18 mouse cellular contexts compared by ENCODE assay signal in genomic region chr7:75537567-75537966, GRCm38 (mm10).
DNase-seq lines count a peak whose midpoint lies in the region; ATAC-seq lines count a peak whose summit lies in the region.
"Had no signal": no experiment of that assay in that cellular context is flagged by ENCODE, and none has a peak within 500 bp of the region (broad histone marks: within the 10 kb centered on the region; RNA-seq: fewer than 3 reads in every experiment).

No protein-coding gene starts in this region.

- peak; percentile 85 for DNase-seq in A20 (ENCODE audit: low read depth, low spot score)
- DNase-seq in B cell, adult 2 months = peak; percentile 30 to 35
- DNase-seq in right cerebral cortex, adult 18-20 months = no peak
- DNase-seq in embryo, embryonic 10.5 days (ENCODE audit: low spot score) = no peak
- DNase-seq in c-Kit-positive CD71-positive TER-119-positive erythroid progenitor cells, embryonic 14.5 days (ENCODE audit: low spot score) = no peak
- DNase-seq: adrenal gland, adult 2 months; adrenal gland, postnatal 25 days; cerebellum, adult 2 months; cerebellum, postnatal 10 days; gastrocnemius, postnatal 14 days; heart, adult 18-20 months; heart, postnatal 14 days had no signal

- ATAC-seq in granulocyte monocyte progenitor cell, adult 5-6 weeks (replicated peaks; ENCODE audit: poor library complexity, severe bottlenecking) = peak; percentile 74
- ATAC-seq in neutrophil, adult 5-6 weeks (ENCODE audit: extremely low read depth, insufficient number of reproducible peaks, low FRiP score, poor library complexity, severe bottlenecking) = peak; percentile 72; the same call in 1 of the 2 replicates
- ATAC-seq: forebrain, embryonic 16.5 days; hindbrain, postnatal 0 days; intestine, embryonic 15.5 days; Patski had no signal

Comparison
In these comparisons a context has a peak if more than half of its experiments do, and no peak if none do; other contexts are left out.
1. DNase-seq: peak in A20 (single experiment) and B cell, adult 2 months (2 of 2); none in right cerebral cortex, adult 18-20 months (single experiment), embryo, embryonic 10.5 days (single experiment) and c-Kit-positive CD71-positive TER-119-positive erythroid progenitor cells, embryonic 14.5 days (single experiment).